Mouse (Mus musculus): ENCODE data around the gene Map3k19. TPM values are rescaled to one million over a fixed set of nuclear protein-coding genes. Genes with fewer than 3 reads are reported as not detected.
A peak's percentile ranks its signal among the peaks of the same experiment; 100 is the strongest.

Map3k19 gene
- polyA plus RNA-seq, 1 experiment from 2014 or later, result not detected

- peaks cover 27% of the 10 kb centered on the region for H3K36me3 ChIP-seq
- WGBS, result 82% methylated on average over 6 of the region's 6 CpGs
- no peaks in the 10 kb centered on the region for H3K9me3 ChIP-seq (replicated peaks)
- H3K27ac ChIP-seq, result no peak overlapping the region
- DNase-seq (ENCODE audit: low spot score), result no peak
- H3K27me3 ChIP-seq (ENCODE audit: low read depth, poor library complexity, severe bottlenecking), result no peaks in the 10 kb centered on the region
- H3K4me1 ChIP-seq, result no peaks in the 10 kb centered on the region
- H3K4me3 ChIP-seq, result no peak overlapping the region
Observed at GRCm38 (mm10) chr1:127788943-127789342, 65.9 kb downstream of the Map3k19 start.

GRCm38 (mm10) chr1:127785882-127786281, 68.9 kb downstream of the Map3k19 start:
- Histone ChIP-seq H3K4me3 (no peak overlapping the region), H3K27ac (no peak overlapping the region), H3K9me3 (replicated peaks) (no peaks in the 10 kb centered on the region), H3K27me3 (ENCODE audit: low read depth, poor library complexity, severe bottlenecking) (no peaks in the 10 kb centered on the region), H3K36me3 (peaks cover 12% of the 10 kb centered on the region), H3K4me1 (no peaks in the 10 kb centered on the region)
- 85% methylated on average over 1 of the region's 1 CpGs for WGBS
- DNase-seq (ENCODE audit: low spot score), result no peak

DNA sequence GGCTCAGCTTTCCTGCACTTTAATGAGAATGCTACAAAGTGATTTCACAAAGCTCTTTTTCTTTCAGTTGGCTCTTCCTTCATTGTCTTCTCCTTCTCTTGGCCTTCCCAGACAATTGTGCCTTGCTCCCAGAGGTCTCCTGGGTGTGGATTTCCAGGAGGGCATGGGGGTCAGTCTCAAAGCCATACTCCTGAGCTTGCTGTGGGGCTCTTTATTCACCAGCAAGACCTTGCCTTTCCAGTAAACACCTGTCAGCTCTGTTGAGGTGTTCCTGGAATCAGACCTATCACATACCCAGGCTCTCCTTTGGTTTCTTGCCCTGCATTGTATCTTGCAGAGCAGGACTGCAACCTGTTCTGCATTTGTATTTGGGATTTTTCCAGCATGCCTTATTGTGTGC, 71.0 kb downstream of the Map3k19 start:
- H3K9me3 ChIP-seq (replicated peaks), result no peaks in the 10 kb centered on the region
- H3K4me1 ChIP-seq, result no peaks in the 10 kb centered on the region
- peaks cover 20% of the 10 kb centered on the region for H3K36me3 ChIP-seq

DNA sequence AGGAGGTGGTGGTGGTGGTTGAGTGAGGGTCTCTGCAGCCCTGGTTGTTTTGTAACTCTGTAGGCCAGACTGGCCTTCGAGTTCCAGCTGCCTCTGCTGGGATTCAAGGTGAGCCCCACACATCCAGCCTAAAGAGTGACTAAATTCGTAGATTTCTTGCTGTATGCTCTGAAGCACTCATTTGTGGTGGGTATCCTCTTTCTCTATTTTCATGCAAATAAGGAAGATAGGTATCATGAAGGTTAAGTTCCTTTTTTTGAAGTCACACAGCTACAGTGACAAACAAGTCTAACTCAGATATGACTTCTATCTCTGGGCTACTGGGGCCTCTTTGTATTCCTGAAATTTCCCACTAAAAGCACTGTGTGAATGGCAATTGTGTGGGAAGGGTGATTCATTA, 74.0 kb downstream of the Map3k19 start:
- no peak for DNase-seq (ENCODE audit: low spot score)
- WGBS, result 84% methylated on average over 2 of the region's 2 CpGs
- Histone ChIP-seq H3K9me3 (replicated peaks) (no peaks in the 10 kb centered on the region), H3K36me3 (peaks cover 32% of the 10 kb centered on the region), H3K4me3 (no peak overlapping the region), H3K4me1 (peaks cover 6% of the 10 kb centered on the region), H3K27ac (no peak overlapping the region), H3K27me3 (ENCODE audit: low read depth, poor library complexity, severe bottlenecking) (no peaks in the 10 kb centered on the region)

More for the DNA sequence above, 71.0 kb downstream of the Map3k19 start:
- no peak for DNase-seq (ENCODE audit: low spot score)
- no peak overlapping the region for H3K27ac ChIP-seq
- H3K4me3 ChIP-seq, result no peak overlapping the region
- H3K27me3 ChIP-seq (ENCODE audit: low read depth, poor library complexity, severe bottlenecking), result no peaks in the 10 kb centered on the region

DNA sequence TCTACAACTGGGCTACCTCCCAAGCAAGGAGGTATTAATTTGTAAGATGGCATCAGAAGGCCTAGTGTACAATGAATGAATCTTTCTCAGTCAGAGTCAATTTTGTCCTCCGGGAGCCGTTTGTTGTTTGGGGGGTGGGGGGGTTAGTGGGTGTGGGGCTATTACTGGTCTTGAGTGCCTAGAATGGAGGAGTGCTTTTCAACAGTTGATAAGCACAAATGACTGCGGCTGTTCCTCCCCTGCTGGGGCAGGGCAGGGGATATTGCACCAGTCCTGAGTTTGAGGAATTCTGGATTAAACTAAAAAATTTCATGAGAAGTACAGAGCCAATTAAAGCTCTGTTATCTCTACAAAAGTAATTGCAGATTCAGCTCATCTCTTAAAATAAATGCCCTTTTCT, 74.7 kb downstream of the Map3k19 start:
- Histone ChIP-seq H3K9me3 (replicated peaks) (no peaks in the 10 kb centered on the region), H3K4me3 (no peak overlapping the region), H3K4me1 (peaks cover 13% of the 10 kb centered on the region), H3K27ac (no peak overlapping the region), H3K27me3 (ENCODE audit: low read depth, poor library complexity, severe bottlenecking) (no peaks in the 10 kb centered on the region), H3K36me3 (peaks cover 32% of the 10 kb centered on the region)
- DNase-seq (ENCODE audit: low spot score), result no peak
- 43% methylated on average over 3 of the region's 3 CpGs for WGBS

DNA sequence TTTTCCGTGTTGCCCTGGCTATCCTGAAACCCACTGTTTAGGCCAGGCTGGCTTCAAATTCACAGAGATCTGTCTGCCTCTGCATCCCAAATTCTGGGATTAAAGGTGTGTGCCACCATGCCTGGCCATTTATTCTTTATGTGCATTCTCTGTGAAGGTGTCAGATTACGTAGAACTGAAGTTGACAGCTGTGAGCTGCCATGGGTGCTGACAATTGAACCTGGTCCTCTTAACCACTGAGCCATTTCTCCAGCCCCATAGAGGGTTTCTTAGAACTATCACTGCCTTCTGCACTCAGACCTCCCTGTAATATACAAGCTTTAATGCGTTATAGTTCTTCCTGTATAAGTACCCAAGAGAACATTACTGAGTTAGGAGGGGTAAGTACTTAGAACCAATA, 76.2 kb downstream of the Map3k19 start:
- H3K27me3 ChIP-seq (ENCODE audit: low read depth, poor library complexity, severe bottlenecking), result no peaks in the 10 kb centered on the region
- peaks cover 13% of the 10 kb centered on the region for H3K4me1 ChIP-seq
- DNase-seq (ENCODE audit: low spot score), result no peak
- peaks cover 25% of the 10 kb centered on the region for H3K36me3 ChIP-seq
- H3K27ac ChIP-seq, result no peak overlapping the region
- 87% methylated on average over 3 of the region's 3 CpGs for WGBS
- no peak overlapping the region for H3K4me3 ChIP-seq
- H3K9me3 ChIP-seq (replicated peaks), result no peaks in the 10 kb centered on the region

- 0 out of 2 replicates have a peak overlapping the region, but pooled peaks have one; percentile 95 for H3K4me3 ChIP-seq
- no peaks in the 10 kb centered on the region for H3K27me3 ChIP-seq (ENCODE audit: low read depth, poor library complexity, severe bottlenecking)
- no peaks in the 10 kb centered on the region for H3K9me3 ChIP-seq (replicated peaks)
- 80% methylated on average over 6 of the region's 6 CpGs for WGBS
- no peak overlapping the region for H3K27ac ChIP-seq
- peaks cover 20% of the 10 kb centered on the region for H3K36me3 ChIP-seq
- DNase-seq (ENCODE audit: low spot score), result no peak
- peaks cover 19% of the 10 kb centered on the region for H3K4me1 ChIP-seq
Observed at GRCm38 (mm10) chr1:127776246-127776645, 78.6 kb downstream of the Map3k19 start.

DNA sequence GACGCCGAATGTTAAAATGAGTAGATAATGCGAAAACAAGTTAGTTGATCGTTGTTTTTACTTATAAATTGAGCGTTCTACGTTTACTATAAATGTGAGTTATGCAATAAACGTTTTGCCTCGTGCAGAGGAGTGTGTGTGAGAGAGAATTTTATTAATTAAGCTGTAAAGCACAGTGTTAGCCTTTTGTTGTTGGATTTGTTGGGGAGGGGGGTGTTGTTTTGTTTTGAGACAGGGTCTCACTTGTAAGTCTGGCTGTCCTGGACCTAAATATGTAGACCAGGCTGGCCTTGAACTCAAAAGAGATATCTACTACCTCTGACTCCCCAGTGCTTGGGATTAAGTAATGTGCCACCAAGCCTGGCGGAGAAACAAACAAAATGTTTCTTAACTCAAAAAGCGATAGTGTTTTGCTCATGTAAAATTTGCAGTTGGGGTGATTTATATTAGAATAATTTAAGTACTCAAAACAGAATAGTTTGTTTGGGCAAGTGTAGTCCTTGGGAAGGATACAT, 79.6 kb downstream of the Map3k19 start:
- H3K4me1 ChIP-seq, result peaks cover 19% of the 10 kb centered on the region
- peak overlapping the region; percentile 95 for H3K4me3 ChIP-seq
- peak overlapping the region; percentile 95 for H3K27ac ChIP-seq
- H3K36me3 ChIP-seq, result peaks cover 20% of the 10 kb centered on the region
- no peak for DNase-seq (ENCODE audit: low spot score)
- H3K9me3 ChIP-seq (replicated peaks), result no peaks in the 10 kb centered on the region
- 13% methylated on average over 10 of the region's 10 CpGs for WGBS
- H3K27me3 ChIP-seq (ENCODE audit: low read depth, poor library complexity, severe bottlenecking), result no peaks in the 10 kb centered on the region

- Histone ChIP-seq H3K36me3 (peaks cover 19% of the 10 kb centered on the region), H3K4me1 (peaks cover 19% of the 10 kb centered on the region), H3K9me3 (replicated peaks) (no peaks in the 10 kb centered on the region), H3K4me3 (peak overlapping the region; percentile 95), H3K27me3 (ENCODE audit: low read depth, poor library complexity, severe bottlenecking) (no peaks in the 10 kb centered on the region), H3K27ac (peak overlapping the region; percentile 95)
- under 1% methylated on average over 31 of the region's 31 CpGs for WGBS
- DNase-seq (ENCODE audit: low spot score), result no peak
Observed at GRCm38 (mm10) chr1:127774501-127774880, 80.3 kb downstream of the Map3k19 start.

DNA sequence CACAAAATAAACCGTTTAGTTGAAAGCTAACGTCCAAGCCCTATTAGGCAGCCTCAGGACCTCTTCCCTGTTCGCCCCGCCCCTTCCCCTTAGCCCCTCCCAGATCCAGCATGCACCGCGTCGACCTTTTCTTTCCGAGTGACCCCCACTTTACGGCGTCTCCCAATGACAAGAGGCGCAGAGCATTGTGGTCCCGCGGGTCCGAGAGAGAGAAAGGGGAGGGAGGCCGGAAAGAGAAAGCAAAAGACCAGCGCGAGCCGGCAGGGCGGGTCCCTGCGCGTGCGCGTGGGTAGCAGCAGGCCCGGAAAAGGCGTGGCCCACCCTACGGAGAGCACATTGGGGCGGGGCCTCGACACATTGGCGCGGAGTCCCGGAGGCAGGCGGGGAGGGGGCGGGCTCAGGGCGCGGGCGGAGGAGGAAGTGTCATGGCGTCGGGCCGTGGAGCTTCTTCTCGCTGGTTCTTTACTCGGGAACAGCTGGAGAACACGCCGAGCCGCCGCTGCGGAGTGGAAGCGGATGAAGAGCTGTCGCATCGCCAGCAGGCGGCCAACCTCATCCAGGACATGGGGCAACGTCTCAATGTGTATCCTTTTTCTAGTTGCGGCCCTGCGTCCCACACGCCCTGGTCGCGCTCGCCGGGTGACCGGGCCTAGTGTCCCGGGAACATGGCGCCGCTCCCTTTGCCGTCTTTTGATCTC, 80.9 kb downstream of the Map3k19 start, which contains the start of gene Ccnt2:
Gene Ccnt2 (plus strand): TSS at position 362 of the 698 bp plus-strand sequence.
- H3K27ac ChIP-seq, result peak within 1 kb of the TSS; percentile 95
- peak; percentile 99 for DNase-seq (ENCODE audit: low spot score)
- WGBS, result under 1% methylated on average over 61 of the region's 63 CpGs
- H3K4me3 ChIP-seq, result peak within 1 kb of the TSS; percentile 95
- H3K27me3 ChIP-seq (ENCODE audit: low read depth, poor library complexity, severe bottlenecking), result no peaks in the 10 kb centered on the region
- H3K9me3 ChIP-seq (replicated peaks), result no peaks in the 10 kb centered on the region
- H3K36me3 ChIP-seq, result peaks cover 13% of the 10 kb centered on the region
- H3K4me1 ChIP-seq, result peaks cover 19% of the 10 kb centered on the region

DNA sequence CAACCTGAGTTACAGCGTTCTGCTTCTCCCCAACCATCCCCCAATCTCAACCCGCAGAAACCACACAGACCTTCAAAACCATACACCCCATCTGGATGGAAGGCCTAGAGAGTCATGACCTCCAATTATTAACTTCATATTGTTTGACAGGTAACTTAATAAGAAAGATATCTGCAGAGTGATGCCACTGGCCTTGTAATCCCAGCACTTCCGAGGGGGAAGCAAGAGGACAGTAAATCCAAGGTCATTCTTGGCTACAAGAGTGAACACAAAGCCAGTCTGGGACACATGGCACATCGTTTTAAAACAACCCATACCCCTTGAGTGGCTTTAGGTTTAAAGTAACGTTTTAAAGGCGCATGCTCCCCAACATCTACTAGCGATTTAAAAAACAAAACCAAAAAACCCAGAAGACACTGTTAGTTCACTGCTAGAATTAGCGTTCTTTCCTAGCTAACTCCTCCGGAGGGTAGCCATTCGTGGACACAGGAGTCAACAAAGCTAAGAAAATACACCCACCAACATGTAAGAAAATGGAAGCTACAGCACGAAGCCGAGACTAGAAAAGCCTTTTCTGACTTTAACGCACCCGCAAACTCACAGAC, 81.5 kb downstream of the Map3k19 start:
- peaks cover 19% of the 10 kb centered on the region for H3K4me1 ChIP-seq
- peaks cover 8% of the 10 kb centered on the region for H3K36me3 ChIP-seq
- peak overlapping the region; percentile 95 for H3K27ac ChIP-seq
- no peaks in the 10 kb centered on the region for H3K9me3 ChIP-seq (replicated peaks)
- peak overlapping the region; percentile 95 for H3K4me3 ChIP-seq
- WGBS, result 1% methylated on average over 14 of the region's 14 CpGs
- H3K27me3 ChIP-seq (ENCODE audit: low read depth, poor library complexity, severe bottlenecking), result no peaks in the 10 kb centered on the region
- peak; percentile 31 for DNase-seq (ENCODE audit: low spot score)

GRCm38 (mm10) chr1:127766741-127767140, 88.1 kb downstream of the Map3k19 start:
- 94% methylated on average over 2 of the region's 2 CpGs for WGBS

GRCm38 (mm10) chr1:127765468-127765867, 89.4 kb downstream of the Map3k19 start:
- Histone ChIP-seq H3K27ac (no peak overlapping the region), H3K4me1 (no peaks in the 10 kb centered on the region), H3K36me3 (no peaks in the 10 kb centered on the region), H3K4me3 (no peak overlapping the region), H3K27me3 (ENCODE audit: low read depth, poor library complexity, severe bottlenecking) (no peaks in the 10 kb centered on the region), H3K9me3 (replicated peaks) (no peaks in the 10 kb centered on the region)
- DNase-seq (ENCODE audit: low spot score), result no peak
- 57% methylated on average over 2 of the region's 2 CpGs for WGBS

More at GRCm38 (mm10) chr1:127766741-127767140, 88.1 kb downstream of the Map3k19 start:
- Histone ChIP-seq H3K36me3 (no peaks in the 10 kb centered on the region), H3K27ac (no peak overlapping the region), H3K27me3 (ENCODE audit: low read depth, poor library complexity, severe bottlenecking) (no peaks in the 10 kb centered on the region), H3K4me3 (no peak overlapping the region), H3K9me3 (replicated peaks) (no peaks in the 10 kb centered on the region), H3K4me1 (no peaks in the 10 kb centered on the region)
- no peak for DNase-seq (ENCODE audit: low spot score)
